Mouse (Mus musculus) stomach, embryonic 15.5 days (tissue): ENCODE data around the gene Olfr250. TPM values are rescaled to one million over a fixed set of nuclear protein-coding genes. Genes with fewer than 3 reads are reported as not detected.
"Not testable (repeated sequence)": the region's sequence is repeated elsewhere in the genome, so short reads cannot be mapped to it uniquely, and the experiment has no call there.

Experiments
- ATAC-seq: fragments of 200-750 bp; cut with Nextera tagmentation; 2 replicates; pipeline ENCODE4 v1.8.0; 2017; ENCODE audit warnings: low read depth, moderate number of reproducible peaks, moderate TSS enrichment; ENCODE audit not compliant: insufficient read depth, low FRiP score
- H3K27ac ChIP-seq: fragments of 300-500 bp; sonication (generic); 2 replicates; pipeline ENCODE4 v1.5.1; 2015; ENCODE audit warnings: mild to moderate bottlenecking, inconsistent platforms
- H3K27me3 ChIP-seq: fragments of 300-500 bp; sonication (generic); replicated peaks from 2 replicates; pipeline ENCODE4 v1.6.1; 2015; ENCODE audit warnings: inconsistent platforms
- H3K36me3 ChIP-seq: fragments of 300-500 bp; sonication (generic); 2 replicates; pipeline ENCODE4 v1.6.1; 2015; ENCODE audit warnings: inconsistent platforms
- H3K4me1 ChIP-seq: fragments of 300-500 bp; sonication (generic); 2 replicates; pipeline ENCODE4 v1.6.1; 2015; ENCODE audit warnings: inconsistent platforms
- H3K4me2 ChIP-seq: fragments of 300-500 bp; sonication (generic); 2 replicates; pipeline ENCODE4 v1.6.1; 2015; ENCODE audit warnings: mild to moderate bottlenecking, inconsistent platforms
- H3K4me3 ChIP-seq: fragments of 300-500 bp; sonication (generic); replicated peaks from 2 replicates; pipeline ENCODE4 v1.5.1; 2015; ENCODE audit warnings: inconsistent platforms
- H3K9ac ChIP-seq: fragments of 300-500 bp; sonication (generic); 2 replicates; pipeline ENCODE4 v1.6.1; 2015; ENCODE audit warnings: inconsistent platforms
- H3K9me3 ChIP-seq: fragments of 300-500 bp; sonication (generic); 2 replicates; pipeline ENCODE4 v1.6.1; 2016; ENCODE audit warnings: inconsistent platforms
- WGBS: fragments of 180-500 bp; shearing (Covaris S2); methylation state at CpG from one replicate; pipeline ENCODE4 v1.1.7; 2015; 5-methylcytosine and 5-hydroxymethylcytosine counted together
- polyA plus RNA-seq: library from polyadenylated mRNA; unstranded; fragments of >200 nt; fragmentation: Nextera tagmentation; extraction: Ambion mirVana; gene quantifications from 2 replicates; pipeline ENCODE4 v1.2.1, GENCODE M21; 2015

Gene Olfr250
- not detected in 2 replicates for polyA plus RNA-seq

DNA sequence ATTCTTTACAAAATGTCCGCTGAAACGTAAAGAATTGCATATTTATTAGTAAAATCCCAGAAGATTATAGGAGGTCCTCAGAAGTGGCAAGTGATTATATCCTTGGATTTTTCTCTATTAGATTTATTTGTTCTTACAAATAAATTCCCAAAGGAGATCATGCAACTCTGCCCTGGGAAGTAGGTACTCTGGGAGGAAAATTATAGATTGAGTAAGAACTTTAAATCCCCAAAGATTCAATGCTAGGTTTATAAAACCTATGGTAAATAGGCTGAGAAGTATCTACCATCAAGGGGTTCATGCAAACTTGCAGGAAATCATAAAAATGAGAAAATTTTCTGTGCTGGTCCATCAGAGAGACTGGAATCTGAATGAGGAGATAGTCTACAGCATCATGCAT is at the start of gene Olfr250:
Gene Olfr250, plus strand, starts transcription at position 301 of the 400 bp plus-strand sequence.
- no peak within 1 kb of the TSS for H3K4me2 ChIP-seq
- WGBS, result 93% methylated on average over 2 of the region's 2 CpGs
- no peak within 1 kb of the TSS for H3K27ac ChIP-seq

DNA sequence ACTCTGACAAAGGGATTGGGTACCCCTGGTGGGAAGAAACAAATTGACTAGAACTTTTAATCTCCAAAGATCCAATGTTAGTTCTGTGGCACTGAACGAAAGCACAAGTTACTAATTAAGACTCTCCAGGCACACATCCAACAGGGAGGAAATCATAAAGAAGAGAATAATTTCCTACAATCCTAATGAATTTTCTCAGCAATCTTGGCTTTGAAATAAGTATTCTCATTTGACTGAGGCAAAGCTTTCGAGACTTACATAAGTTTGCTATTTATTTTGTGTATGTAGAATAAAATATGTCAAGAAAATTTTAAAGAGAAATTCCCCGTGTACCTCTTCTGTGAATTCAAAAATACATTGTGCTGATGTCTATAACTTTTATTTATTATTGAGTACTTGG is 37.9 kb upstream of the Olfr250 start, which contains the start of gene Olfr25:
Gene Olfr25, plus strand, starts transcription at position 301 of the 400 bp plus-strand sequence.
- H3K4me1 ChIP-seq, result no peaks in the 10 kb centered on the region
- no peaks in the 10 kb centered on the region for H3K36me3 ChIP-seq
- H3K27me3 ChIP-seq, result no peaks in the 10 kb centered on the region
- no peak within 1 kb of the TSS for H3K27ac ChIP-seq
- H3K9me3 ChIP-seq, result no peaks in the 10 kb centered on the region
- H3K4me3 ChIP-seq, result no peak within 1 kb of the TSS
- H3K4me2 ChIP-seq, result no peak within 1 kb of the TSS
- ATAC-seq, result no peak
- WGBS, result 72% methylated on average over 3 of the region's 3 CpGs
- no peak within 1 kb of the TSS for H3K9ac ChIP-seq

More for the DNA sequence above, at the start of gene Olfr250:
- no peaks in the 10 kb centered on the region for H3K9me3 ChIP-seq
- no peak within 1 kb of the TSS for H3K9ac ChIP-seq
- no peak for ATAC-seq
- no peak within 1 kb of the TSS for H3K4me3 ChIP-seq
- H3K36me3 ChIP-seq, result no peaks in the 10 kb centered on the region
- H3K27me3 ChIP-seq, result no peaks in the 10 kb centered on the region
- no peaks in the 10 kb centered on the region for H3K4me1 ChIP-seq

DNA sequence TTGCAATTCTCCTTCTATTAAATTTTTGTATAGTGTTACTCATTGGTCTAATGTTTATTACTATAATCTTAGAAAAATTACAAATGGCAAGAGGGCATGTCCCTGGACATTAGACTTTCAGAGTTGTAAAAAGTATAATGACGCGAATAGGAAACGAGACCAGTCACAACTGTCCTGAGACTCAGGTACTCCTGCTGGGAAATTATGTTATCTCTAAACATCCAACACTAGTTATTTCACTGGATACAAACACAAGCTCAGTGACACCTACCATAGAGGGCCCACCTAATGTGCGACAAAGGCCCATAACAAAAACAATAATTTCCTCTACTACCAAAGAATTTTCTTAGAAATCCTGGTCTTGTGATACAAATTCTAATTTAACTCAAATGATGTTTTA is 18.6 kb upstream of the Olfr250 start, which contains the start of gene Olfr898:
Gene Olfr898, plus strand, starts transcription at position 301 of the 400 bp plus-strand sequence.
- no peaks in the 10 kb centered on the region for H3K4me1 ChIP-seq
- no peak within 1 kb of the TSS for H3K27ac ChIP-seq
- H3K9me3 ChIP-seq, result no peaks in the 10 kb centered on the region
- 91% methylated on average over 4 of the region's 4 CpGs for WGBS
- H3K36me3 ChIP-seq, result no peaks in the 10 kb centered on the region
- no peak within 1 kb of the TSS for H3K9ac ChIP-seq
- no peak within 1 kb of the TSS for H3K4me3 ChIP-seq
- H3K27me3 ChIP-seq, result no peaks in the 10 kb centered on the region
- no peak within 1 kb of the TSS for H3K4me2 ChIP-seq
- ATAC-seq, result no peak

DNA sequence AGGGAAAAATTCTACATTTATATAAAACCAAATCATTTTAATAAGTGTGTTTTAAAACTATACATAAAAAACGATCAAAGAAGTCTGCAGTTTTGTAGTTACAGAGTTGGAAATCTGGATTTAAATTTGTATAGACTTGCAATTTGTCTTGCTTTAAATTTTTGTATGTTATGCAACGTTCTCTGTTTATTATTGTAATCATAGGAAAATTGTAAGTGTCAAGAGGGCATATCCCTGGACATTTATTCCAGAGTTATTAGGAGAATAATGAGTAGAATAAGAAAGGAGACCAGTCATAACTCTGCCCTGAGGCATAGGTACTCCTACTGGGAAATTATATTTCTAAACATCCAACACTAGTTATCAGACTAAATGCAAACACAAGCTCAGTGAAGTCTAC is 10.1 kb downstream of the Olfr250 start, which contains the start of gene Olfr251:
Gene Olfr251, plus strand, starts transcription at position 301 of the 400 bp plus-strand sequence.
- no peak within 1 kb of the TSS for H3K27ac ChIP-seq
- 55% methylated on average over 2 of the region's 2 CpGs for WGBS
- no peaks in the 10 kb centered on the region for H3K9me3 ChIP-seq
- ATAC-seq, result no peak
- H3K4me2 ChIP-seq, result no peak within 1 kb of the TSS
- no peaks in the 10 kb centered on the region for H3K4me1 ChIP-seq
- no peak within 1 kb of the TSS for H3K4me3 ChIP-seq
- H3K27me3 ChIP-seq, result no peaks in the 10 kb centered on the region
- no peaks in the 10 kb centered on the region for H3K36me3 ChIP-seq
- no peak within 1 kb of the TSS for H3K9ac ChIP-seq

DNA sequence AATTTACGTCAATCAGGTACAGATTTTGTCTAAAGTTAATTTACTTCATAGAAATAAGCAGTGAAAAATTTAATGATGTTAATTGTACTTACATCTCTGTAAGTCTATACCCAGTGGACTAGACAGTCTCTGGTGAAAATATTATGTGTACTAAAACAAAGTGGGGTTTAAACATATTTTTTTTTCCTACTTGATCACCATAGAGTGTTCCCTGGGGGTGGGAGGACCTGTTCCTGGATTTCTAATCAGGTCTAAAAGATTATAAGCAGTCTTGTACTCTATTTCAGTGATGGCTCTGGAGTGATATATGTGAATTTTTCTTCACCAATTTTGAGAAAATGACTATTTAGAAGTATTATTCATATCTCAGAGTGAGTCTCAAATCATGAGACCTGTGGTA is 34.7 kb downstream of the Olfr250 start, which contains the start of gene Olfr147:
Gene Olfr147, plus strand, starts transcription at position 301 of the 400 bp plus-strand sequence.
- Histone ChIP-seq H3K9ac (no peak within 1 kb of the TSS), H3K27me3 (no peaks in the 10 kb centered on the region), H3K9me3 (no peaks in the 10 kb centered on the region), H3K27ac (no peak within 1 kb of the TSS), H3K4me1 (no peaks in the 10 kb centered on the region), H3K4me3 (no peak within 1 kb of the TSS), H3K36me3 (no peaks in the 10 kb centered on the region), H3K4me2 (no peak within 1 kb of the TSS)
- 77% methylated on average over 1 of the region's 1 CpGs for WGBS
- no peak for ATAC-seq

DNA sequence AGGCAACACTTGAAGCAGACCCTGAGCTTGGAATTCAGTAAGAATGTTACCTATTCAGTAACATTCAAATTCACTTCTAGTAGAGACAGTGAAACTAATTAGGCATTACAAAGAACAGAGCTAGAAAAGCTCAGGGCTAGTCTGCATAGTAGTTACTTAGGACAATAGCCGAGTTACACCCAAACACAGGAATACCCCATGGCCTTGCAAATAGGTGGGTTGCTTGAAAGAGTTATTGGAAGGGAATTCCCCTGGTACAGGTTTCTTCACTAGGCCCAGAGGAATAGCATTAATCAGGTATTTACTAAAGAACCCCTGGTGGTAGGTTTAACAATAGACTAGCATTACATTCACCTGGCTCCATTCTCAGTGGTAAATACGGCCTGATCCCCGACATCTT is 40.8 kb downstream of the Olfr250 start:
- H3K9me3 ChIP-seq, H3K4me3 ChIP-seq, H3K27me3 ChIP-seq, H3K4me1 ChIP-seq, H3K9ac ChIP-seq, H3K4me2 ChIP-seq, H3K36me3 ChIP-seq, H3K27ac ChIP-seq, ATAC-seq: not testable (repeated sequence)
- WGBS, result 94% methylated on average over 3 of the region's 3 CpGs

DNA sequence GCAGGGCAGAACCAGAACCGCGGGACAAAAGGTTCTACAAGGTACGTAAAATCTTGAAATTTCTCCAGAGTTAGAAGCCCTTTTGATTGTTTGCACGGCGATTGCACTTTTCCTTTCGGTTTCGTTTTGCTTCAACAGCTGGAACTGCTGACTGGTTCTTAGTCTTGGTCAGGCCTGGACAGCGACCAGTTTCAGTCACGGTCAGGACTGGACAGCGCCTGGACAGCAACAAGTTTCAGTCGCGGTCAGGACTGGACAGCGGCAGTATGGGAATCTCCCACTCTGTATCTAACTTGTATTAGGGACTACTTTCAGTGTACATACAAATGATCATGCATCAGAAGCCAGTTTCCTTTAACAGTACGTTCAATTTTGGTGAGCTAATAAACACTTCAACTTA is 46.8 kb downstream of the Olfr250 start:
- not testable (repeated sequence) for H3K9ac ChIP-seq, H3K36me3 ChIP-seq, H3K27me3 ChIP-seq, H3K4me1 ChIP-seq, H3K9me3 ChIP-seq, ATAC-seq, H3K4me2 ChIP-seq, H3K4me3 ChIP-seq, H3K27ac ChIP-seq
- WGBS, result 87% methylated on average over 14 of the region's 14 CpGs

Other genes with a start within 250 kb of the Olfr250 start
- gene Olfr890, start 224.4 kb upstream of the Olfr250 start, polyA plus RNA-seq, result not detected in 2 replicates
- not detected in 2 replicates for gene Olfr891, start 186.1 kb upstream of the Olfr250 start, polyA plus RNA-seq
- not detected in 2 replicates for gene Olfr893, start 158.5 kb upstream of the Olfr250 start, polyA plus RNA-seq
- gene Olfr894, start 148.8 kb upstream of the Olfr250 start, polyA plus RNA-seq, result not detected in 2 replicates
- not detected in 2 replicates for gene Olfr143, start 114.1 kb upstream of the Olfr250 start, polyA plus RNA-seq
- gene Olfr895, start 99.0 kb upstream of the Olfr250 start, polyA plus RNA-seq, result not detected in 2 replicates
- not detected in 2 replicates for gene Olfr896-ps1, start 75.8 kb upstream of the Olfr250 start, polyA plus RNA-seq
- not detected in 2 replicates for gene Olfr25, start 37.8 kb upstream of the Olfr250 start, polyA plus RNA-seq
- not detected in 2 replicates for gene Olfr898, start 18.5 kb upstream of the Olfr250 start, polyA plus RNA-seq
- gene Olfr251, start 10.2 kb downstream of the Olfr250 start, polyA plus RNA-seq, result not detected in 2 replicates
- gene Olfr147, start 34.8 kb downstream of the Olfr250 start, polyA plus RNA-seq, result not detected in 2 replicates
- not detected in 2 replicates for gene Olfr901, start 62.6 kb downstream of the Olfr250 start, polyA plus RNA-seq
- gene Olfr902, start 80.8 kb downstream of the Olfr250 start, polyA plus RNA-seq, result not detected in 2 replicates
- not detected in 2 replicates for gene Olfr904, start 96.2 kb downstream of the Olfr250 start, polyA plus RNA-seq
- gene Olfr905, start 104.2 kb downstream of the Olfr250 start, polyA plus RNA-seq, result not detected in 2 replicates
- gene Olfr906, start 120.2 kb downstream of the Olfr250 start, polyA plus RNA-seq, result not detected in 2 replicates
- not detected in 2 replicates for gene Olfr907, start 128.9 kb downstream of the Olfr250 start, polyA plus RNA-seq
- gene Olfr911-ps1, start 154.7 kb downstream of the Olfr250 start, polyA plus RNA-seq, result not detected in 2 replicates
- not detected in 2 replicates for gene Olfr910, start 171.0 kb downstream of the Olfr250 start, polyA plus RNA-seq
- not detected in 2 replicates for gene Olfr912, start 213.3 kb downstream of the Olfr250 start, polyA plus RNA-seq
- gene Olfr913, start 225.9 kb downstream of the Olfr250 start, polyA plus RNA-seq, result not detected in 2 replicates
- gene Olfr914, start 238.2 kb downstream of the Olfr250 start, polyA plus RNA-seq, result not detected in 2 replicates